Mouse (Mus musculus) liver, adult 10 weeks (tissue): ENCODE measurements around the gene Rab14. TPM values are rescaled to one million over a fixed set of nuclear protein-coding genes. Genes with fewer than 3 reads are reported as not detected.

Experiments
- polyA plus RNA-seq: library from polyadenylated mRNA; stranded (reverse); fragments of 350-450 nt; fragmentation: Illumina TruSeq; extraction: RNeasy Lipid Tissue Mini Kit (QIAGEN cat#74804); gene quantifications from one replicate; pipeline ENCODE4 v1.2.3, GENCODE M21; 2014; ENCODE audit warnings: low read depth, low replicate concordance

Rab14 gene
- polyA plus RNA-seq: 254 TPM

GRCm38 (mm10) chr2:35200898-35201668, at the start of gene Rab14:
TSS of gene Rab14 (minus strand) at chr2:35201120.

Other genes starting within 250 kb of the Rab14 start
- 0.21 TPM for gene Traf1, start 239.3 kb downstream of the Rab14 start, polyA plus RNA-seq
- gene Hc, start 139.7 kb downstream of the Rab14 start, polyA plus RNA-seq: 926 TPM
- 1,105 TPM for gene AI182371, start 99.6 kb downstream of the Rab14 start, polyA plus RNA-seq
- 22.3 TPM for gene Cntrl, start 91.6 kb downstream of the Rab14 start, polyA plus RNA-seq
- 1.6 TPM for gene Gsn, start 55.3 kb upstream of the Rab14 start, polyA plus RNA-seq
- 49.1 TPM for gene Stom, start 135.9 kb upstream of the Rab14 start, polyA plus RNA-seq
- gene 4930568D16Rik, start 166.6 kb upstream of the Rab14 start, polyA plus RNA-seq: not detected
- gene 4930402F06Rik, start 196.1 kb upstream of the Rab14 start, polyA plus RNA-seq: not detected